Mouse (Mus musculus) 3T3-L1 (cell line): ENCODE measurements around the gene Idh3a.
"Not testable (repeated sequence)": the region's sequence is repeated elsewhere in the genome, so short reads cannot be mapped to it uniquely, and the experiment has no call there.

Source experiments
- DNase-seq: peaks from one replicate; pipeline ENCODE4 v3.0.0-alpha.2; 2015; ENCODE audit warnings: low read depth, low spot score

Idh3a gene

DNA sequence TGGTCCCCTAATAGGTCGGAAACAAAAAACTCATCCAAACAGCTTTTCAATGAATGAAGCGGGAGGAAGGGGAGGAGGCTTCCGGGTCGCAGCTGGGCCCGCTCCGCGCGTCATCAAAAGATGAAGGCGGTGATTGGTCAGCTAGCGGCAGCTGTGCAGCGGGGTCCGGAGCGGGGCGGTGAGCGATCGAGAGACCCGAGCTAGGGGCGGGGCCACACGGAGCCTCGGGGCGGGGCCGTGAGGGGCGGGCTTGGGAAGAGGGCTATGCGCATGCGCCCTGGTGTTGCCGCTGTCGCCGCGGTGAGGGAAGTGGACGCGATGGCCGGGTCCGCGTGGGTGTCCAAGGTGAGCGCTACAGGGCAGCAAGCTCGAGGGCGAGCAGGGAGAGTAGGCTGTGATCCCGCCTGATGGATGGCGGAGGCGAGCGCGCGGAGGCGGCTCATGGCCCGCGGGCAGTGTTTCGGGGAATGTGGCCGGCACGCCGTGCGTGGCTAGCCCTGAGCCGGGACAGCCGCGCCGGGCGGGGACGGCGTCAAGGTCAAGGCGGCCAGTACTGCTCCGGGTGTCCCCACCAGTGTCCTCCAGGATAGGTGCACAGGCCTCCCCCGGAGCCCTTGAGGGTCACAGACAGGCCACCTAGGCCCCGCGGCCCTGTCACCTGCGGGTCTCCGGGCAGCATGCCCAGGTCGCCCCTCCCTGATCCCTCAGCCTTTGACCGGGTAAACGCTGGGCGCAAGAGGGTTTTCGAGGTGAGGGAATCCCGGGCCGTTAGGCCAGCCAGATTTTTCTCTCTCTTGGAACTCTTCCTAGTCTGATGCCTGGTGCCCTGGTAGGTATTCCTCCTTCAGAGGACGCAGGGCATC is at the start of gene Idh3a:
Gene Idh3a, plus strand, starts transcription at position 136 of the 863 bp plus-strand sequence.
- peak; percentile 96 for DNase-seq

- no peak for DNase-seq
Observed at GRCm38 (mm10) chr9:54537030-54537429, 49.1 kb upstream of the Idh3a start.

GRCm38 (mm10) chr9:54537480-54537879 is 48.7 kb upstream of the Idh3a start:
- DNase-seq = no peak

- no peak for DNase-seq
Observed at GRCm38 (mm10) chr9:54538244-54538643, 47.9 kb upstream of the Idh3a start.

- no peak for DNase-seq
Observed at GRCm38 (mm10) chr9:54538684-54539083, 47.5 kb upstream of the Idh3a start, which contains the start of gene Sh2d7. TSS of gene Sh2d7 (plus strand) at chr9:54538984.

GRCm38 (mm10) chr9:54540801-54541200 is 45.3 kb upstream of the Idh3a start:
- no peak for DNase-seq

DNA sequence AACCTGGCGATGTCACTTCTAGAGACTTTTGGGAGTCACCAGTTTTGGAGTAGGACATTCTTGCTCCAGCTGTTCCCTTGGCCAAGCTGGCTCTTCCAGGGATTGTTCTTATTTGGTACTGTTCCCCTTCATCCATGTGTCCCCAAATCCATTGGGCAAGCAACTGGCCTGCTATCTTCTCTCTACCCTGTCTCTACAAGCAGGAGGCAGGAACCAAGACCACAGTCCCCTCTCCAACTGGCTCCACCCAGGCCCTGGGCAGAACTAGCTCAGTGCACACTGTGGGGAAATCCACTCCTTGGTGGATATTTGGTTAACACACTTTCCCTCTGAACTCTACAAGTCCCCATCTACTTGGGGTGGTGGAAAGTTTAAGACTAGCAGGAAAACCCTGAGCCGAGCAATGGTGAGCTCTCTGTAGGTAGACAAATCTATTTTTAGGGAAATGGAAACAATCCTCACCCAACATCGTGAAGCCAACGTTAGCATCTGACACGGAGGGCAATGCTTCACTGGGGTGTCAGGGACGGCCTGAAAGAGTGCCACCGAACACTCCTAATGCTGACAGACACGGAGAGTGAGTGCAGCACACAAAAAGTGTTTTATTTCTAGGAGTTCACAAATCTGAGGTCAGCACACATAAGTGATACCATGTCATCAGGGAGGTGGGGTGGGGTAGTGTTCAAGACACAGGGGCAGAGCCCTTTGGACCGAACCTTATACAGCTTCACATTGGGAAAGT is 41.8 kb upstream of the Idh3a start:
- DNase-seq = no peak

GRCm38 (mm10) chr9:54544954-54545315 is 41.2 kb upstream of the Idh3a start:
- DNase-seq = no peak

DNA sequence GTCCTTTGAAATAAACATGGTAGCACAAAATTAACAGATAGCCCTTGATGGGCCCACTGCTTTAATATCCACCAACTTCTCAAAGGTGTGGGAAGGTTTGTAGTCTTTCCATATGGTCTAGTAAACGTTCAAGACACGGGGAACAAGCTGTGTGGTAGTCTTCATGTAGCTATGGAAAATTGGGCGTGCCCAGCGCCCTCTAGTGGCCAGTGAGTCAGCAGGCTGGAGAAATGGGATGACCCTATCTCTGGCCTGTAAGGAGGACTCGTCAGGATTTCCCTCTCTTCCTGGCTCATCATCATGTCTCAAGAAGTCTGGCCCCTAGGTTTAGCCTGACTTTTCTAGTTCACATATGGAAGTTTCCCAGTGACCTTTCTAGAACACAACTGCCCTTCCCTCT is 38.6 kb upstream of the Idh3a start:
- peak; percentile 51 for DNase-seq

- DNase-seq = no peak
Observed at GRCm38 (mm10) chr9:54549433-54549832, 36.7 kb upstream of the Idh3a start.

- DNase-seq = peak; percentile 28
Observed at GRCm38 (mm10) chr9:54552409-54552808, 33.7 kb upstream of the Idh3a start.

DNA sequence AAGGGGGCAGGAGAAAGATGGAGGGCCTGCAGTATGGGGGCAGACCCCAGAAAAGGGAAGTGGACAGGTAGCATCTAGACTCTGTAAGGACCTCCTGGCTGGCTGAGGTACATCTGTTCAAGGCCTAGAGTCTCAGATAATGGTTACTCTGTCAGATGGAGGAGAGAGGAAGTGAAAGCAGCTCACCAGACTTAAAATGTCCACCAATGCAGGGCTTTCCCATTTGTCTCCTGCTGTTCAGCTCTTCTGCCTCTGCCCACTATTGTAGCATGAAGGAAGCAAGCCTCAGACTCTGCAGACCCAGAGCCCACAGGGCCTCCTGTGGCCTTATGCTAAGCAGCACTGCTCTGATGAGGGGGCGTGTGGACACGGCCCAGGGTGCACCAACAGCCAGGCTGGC is 31.1 kb upstream of the Idh3a start:
- DNase-seq = no peak

DNA sequence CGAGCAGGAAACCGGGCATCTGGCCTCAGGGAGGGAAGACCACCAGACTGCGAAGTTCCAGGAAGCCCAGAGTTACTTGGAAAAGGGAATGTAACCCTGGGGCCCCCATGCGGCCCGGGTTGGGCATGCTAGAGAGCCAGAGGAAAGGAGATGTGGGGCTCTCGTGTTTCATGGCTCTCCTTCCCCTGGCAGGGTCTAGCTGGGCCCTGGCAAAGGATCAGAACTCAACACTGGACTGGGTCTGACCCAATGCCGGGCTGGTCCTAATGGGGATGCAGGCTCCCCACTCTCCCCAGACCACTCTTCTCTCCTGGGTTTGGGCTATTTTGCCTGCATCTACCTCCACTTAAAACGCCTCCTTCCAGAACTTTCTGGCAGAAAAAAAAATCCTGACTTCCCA is 27.4 kb upstream of the Idh3a start:
- DNase-seq = no peak

- DNase-seq = peak; percentile 37
Observed at GRCm38 (mm10) chr9:54559771-54560471, 26.2 kb upstream of the Idh3a start, which contains the start of gene Cib2. TSS of gene Cib2 (minus strand) at chr9:54560218.

- DNase-seq = no peak
Observed at GRCm38 (mm10) chr9:54560831-54561601, 25.1 kb upstream of the Idh3a start.

DNA sequence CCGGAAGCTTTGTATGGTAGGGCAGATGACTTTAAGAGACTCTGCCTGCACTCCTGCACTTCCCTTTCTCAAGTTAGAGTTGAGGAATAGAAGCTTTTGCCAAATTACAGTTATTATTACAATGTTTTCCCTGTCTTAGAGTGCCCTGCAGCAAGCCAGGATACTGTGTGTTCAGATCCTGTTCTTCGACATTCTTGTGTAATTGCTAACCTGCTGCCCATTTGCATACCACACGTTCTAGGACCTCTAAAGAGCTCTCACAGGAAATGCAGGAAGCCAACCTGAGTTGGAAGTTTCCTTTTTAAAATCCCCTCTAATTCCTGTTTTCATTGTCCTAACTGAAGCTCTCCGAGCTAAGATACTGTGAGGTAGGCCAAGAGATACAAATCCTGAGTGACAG is 19.2 kb upstream of the Idh3a start:
- DNase-seq = no peak

DNA sequence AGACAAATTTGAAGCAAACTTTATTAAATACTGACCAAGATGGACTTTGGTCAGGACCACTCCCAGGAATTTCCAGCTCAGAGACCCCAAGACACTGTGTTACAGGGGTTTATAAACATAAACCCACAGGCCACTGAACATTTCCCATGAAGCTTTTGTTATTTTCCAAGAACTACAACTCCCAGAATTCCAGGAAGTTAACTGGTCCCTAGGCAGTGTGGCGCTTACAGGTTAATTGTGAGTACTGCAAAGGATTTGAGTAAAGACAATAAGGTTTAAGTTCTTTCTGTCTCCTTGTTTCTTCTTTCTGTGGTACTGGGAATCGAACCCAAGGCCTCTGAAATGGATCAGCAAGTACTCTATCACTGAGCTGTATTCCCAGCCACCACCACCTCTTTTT is 17.4 kb upstream of the Idh3a start:
- no peak for DNase-seq

GRCm38 (mm10) chr9:54571130-54571839 is 14.8 kb upstream of the Idh3a start:
- DNase-seq = no peak

DNA sequence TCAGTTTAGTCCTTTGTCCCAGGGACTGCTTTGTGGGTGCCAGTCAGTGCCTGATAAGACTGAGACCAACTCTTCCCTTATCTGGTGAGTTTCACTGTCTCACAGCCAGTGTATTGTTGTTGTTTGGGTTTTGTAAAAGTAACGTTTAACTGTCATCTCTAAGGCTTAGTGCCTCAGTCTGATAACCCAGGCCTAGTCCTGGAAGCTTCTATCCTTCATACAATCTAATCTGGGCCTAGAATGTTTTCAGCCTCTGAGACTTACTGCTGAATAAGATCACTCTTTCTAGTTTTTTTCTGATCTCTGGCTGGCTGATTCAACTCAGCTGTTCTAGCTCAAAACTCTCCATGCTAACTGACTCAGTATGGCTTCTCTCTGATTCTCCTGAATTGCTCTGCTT is 2.4 kb upstream of the Idh3a start:
- no peak for DNase-seq

- DNase-seq = not testable (repeated sequence)
Observed at GRCm38 (mm10) chr9:54584127-54584526, 2.0 kb upstream of the Idh3a start.

DNA sequence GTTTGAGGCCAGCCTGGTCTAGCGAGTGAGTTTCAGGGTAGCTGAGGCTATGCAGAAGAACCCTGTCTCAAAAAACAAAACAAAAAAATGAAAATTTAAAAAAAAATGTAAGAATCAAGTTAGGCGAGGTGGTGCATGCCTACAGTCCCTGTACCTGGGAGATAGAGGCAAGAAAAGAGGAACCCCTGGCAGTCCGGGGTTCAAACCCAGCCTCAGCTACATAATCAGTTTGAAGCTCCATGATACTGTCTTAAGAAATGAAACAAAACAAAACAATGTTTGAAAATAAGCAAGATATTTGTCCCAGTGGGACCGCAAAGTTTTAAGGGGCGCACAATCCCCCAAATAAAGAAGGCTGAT is 315 bp upstream of the Idh3a start:
- no peak for DNase-seq
